Mouse (Mus musculus): ENCODE data around the gene Tmem125. TPM values are rescaled to one million over a fixed set of nuclear protein-coding genes. Genes with fewer than 3 reads are reported as not detected.

The Tmem125 gene
- total and polyA plus RNA-seq, 3 experiments = 1.8 to 3.2 TPM; not detected in 1

GRCm38 (mm10) chr4:118527335-118527681, 16.5 kb downstream of the Tmem125 start:
- Histone ChIP-seq H3K27ac (ENCODE audit: control insufficient read depth, low read depth, low read length) (no peak overlapping the region), H3K4me3 (ENCODE audit: control insufficient read depth in 1 of 2, insufficient read depth in 1 of 2, low read depth in 2 of 2, low read length in 2 of 2) (no peak overlapping the region), H3K36me3 (ENCODE audit: control insufficient read depth in 1 of 2, insufficient read depth in 2 of 2, low read length in 2 of 2) (no peaks in the 10 kb centered on the region), H3K79me2 (ENCODE audit: control insufficient read depth, insufficient read depth, low read length, poor library complexity) (no peaks in the 10 kb centered on the region), H3K4me1 (ENCODE audit: control insufficient read depth in 1 of 2, insufficient read depth in 2 of 2, low read length in 2 of 2) (no peaks in the 10 kb centered on the region), H3K9me3 (replicated peaks; ENCODE audit: insufficient read depth, low read length) (no peaks in the 10 kb centered on the region), H3K27me3 (ENCODE audit: control insufficient read depth in 1 of 2, insufficient read depth in 2 of 2, low read length in 2 of 2) (peaks cover 3 to 8% of the 10 kb centered on the region in 2 experiments), H3K9ac (ENCODE audit: control insufficient read depth, low read depth, low read length, poor library complexity, severe bottlenecking) (no peak overlapping the region)
- DNase-seq (ENCODE audit: low read depth, low spot score) = no peak
- TF ChIP-seq SMC3 (IDR thresholded peaks at IDR 0.05; ENCODE audit: low read depth, low read length) = no peak
- TF ChIP-seq E2F4 (IDR thresholded peaks at IDR 0.05; ENCODE audit: borderline replicate concordance, low read depth, low read length) = no peak
- no peak for TF ChIP-seq MEF2A (IDR thresholded peaks at IDR 0.05; ENCODE audit: extremely low read depth, insufficient replicate concordance, low read depth, low read length, poor library complexity, severe bottlenecking)
- TF ChIP-seq MYC (IDR thresholded peaks at IDR 0.05; ENCODE audit: low read depth, low read length) = no peak
- no peak for TF ChIP-seq MAZ (IDR thresholded peaks at IDR 0.05; ENCODE audit: low read depth, low read length)
- TF ChIP-seq HCFC1 (IDR thresholded peaks at IDR 0.05; ENCODE audit: low read depth, low read length) = no peak
- TF ChIP-seq RAD21 (IDR thresholded peaks at IDR 0.05; ENCODE audit: low read depth, low read length) = no peak
- TF ChIP-seq SIN3A (IDR thresholded peaks at IDR 0.05; ENCODE audit: low read length) = no peak
- TF ChIP-seq JUND (IDR thresholded peaks at IDR 0.05; ENCODE audit: low read depth, low read length) = no peak
- TF ChIP-seq BHLHE40 (IDR thresholded peaks at IDR 0.05; ENCODE audit: borderline replicate concordance, low read depth, low read length) = no peak
- TF ChIP-seq GATA1 (IDR thresholded peaks at IDR 0.05; ENCODE audit: low read depth, low read length) = no peak
- no peak for TF ChIP-seq USF2 (IDR thresholded peaks at IDR 0.05; ENCODE audit: borderline replicate concordance in 1 of 2, insufficient read depth in 1 of 2, low read depth in 1 of 2, low read length in 2 of 2)

GRCm38 (mm10) chr4:118526408-118527334, 17.2 kb downstream of the Tmem125 start, which contains the start of gene 2610528J11Rik:
TSS of gene 2610528J11Rik (plus strand) at chr4:118526999.
- no peak for DNase-seq (ENCODE audit: low read depth, low spot score)
- Histone ChIP-seq H3K27me3 (ENCODE audit: control insufficient read depth in 1 of 2, insufficient read depth in 2 of 2, low read length in 2 of 2) (peaks cover 3 to 10% of the 10 kb centered on the region in 2 experiments), H3K9me3 (replicated peaks; ENCODE audit: insufficient read depth, low read length) (no peaks in the 10 kb centered on the region), H3K4me1 (ENCODE audit: control insufficient read depth in 1 of 2, insufficient read depth in 2 of 2, low read length in 2 of 2) (no peaks in the 10 kb centered on the region), H3K36me3 (ENCODE audit: control insufficient read depth in 1 of 2, insufficient read depth in 2 of 2, low read length in 2 of 2) (no peaks in the 10 kb centered on the region), H3K79me2 (ENCODE audit: control insufficient read depth, insufficient read depth, low read length, poor library complexity) (no peaks in the 10 kb centered on the region), H3K27ac (ENCODE audit: control insufficient read depth, low read depth, low read length) (no peak within 1 kb of the TSS), H3K9ac (ENCODE audit: control insufficient read depth, low read depth, low read length, poor library complexity, severe bottlenecking) (no peak within 1 kb of the TSS), H3K4me3 (ENCODE audit: control insufficient read depth in 1 of 2, insufficient read depth in 1 of 2, low read depth in 2 of 2, low read length in 2 of 2) (no peak within 1 kb of the TSS)
- TF ChIP-seq SMC3 (IDR thresholded peaks at IDR 0.05; ENCODE audit: low read depth, low read length) (no peak), RAD21 (IDR thresholded peaks at IDR 0.05; ENCODE audit: low read depth, low read length) (no peak), POLR2AphosphoS5 (IDR thresholded peaks at IDR 0.05; ENCODE audit: borderline replicate concordance, low read depth, low read length) (no peak), BHLHE40 (IDR thresholded peaks at IDR 0.05; ENCODE audit: borderline replicate concordance, low read depth, low read length) (no peak), MXI1 (IDR thresholded peaks at IDR 0.05; ENCODE audit: low read depth, low read length) (no peak), POLR2A (IDR thresholded peaks at IDR 0.05; ENCODE audit: control insufficient read depth in 1 of 2, insufficient read depth in 1 of 2, low read depth in 1 of 2, low read length in 2 of 2, poor library complexity in 1 of 2) (no peak), MEF2A (IDR thresholded peaks at IDR 0.05; ENCODE audit: extremely low read depth, insufficient replicate concordance, low read depth, low read length, poor library complexity, severe bottlenecking) (no peak), MAFK (IDR thresholded peaks at IDR 0.05; ENCODE audit: borderline replicate concordance, low read depth, low read length) (no peak), TBP (IDR thresholded peaks at IDR 0.05; ENCODE audit: low read depth, low read length) (no peak), NRF1 (IDR thresholded peaks at IDR 0.05; ENCODE audit: insufficient read depth, low read depth, low read length, poor library complexity, severe bottlenecking) (no peak), MAZ (IDR thresholded peaks at IDR 0.05; ENCODE audit: low read depth, low read length) (no peak), MAX (IDR thresholded peaks at IDR 0.05; ENCODE audit: low read length) (no peak), ETS1 (IDR thresholded peaks at IDR 0.05; ENCODE audit: low read depth, low read length) (no peak), ZC3H11A (IDR thresholded peaks at IDR 0.05; ENCODE audit: low read depth, low read length) (no peak)

Measured in MEL (cell line).